Mouse (Mus musculus): Measurements from ENCODE around the gene Per1. TPM values are rescaled to one million over a fixed set of nuclear protein-coding genes. Genes with fewer than 3 reads are reported as not detected.

The Per1 gene
- total RNA-seq, 1 experiment from 2014 or later = 81.1 TPM

GRCm38 (mm10) chr11:69153831-69154230 lies 58.8 kb downstream of the Per1 start:
- ATAC-seq (replicated peaks; ENCODE audit: insufficient number of reproducible peaks, low FRiP score, low TSS enrichment, poor library complexity, severe bottlenecking) = no peak

GRCm38 (mm10) chr11:69155351-69155750 lies 60.3 kb downstream of the Per1 start:
- no peak for ATAC-seq (replicated peaks; ENCODE audit: insufficient number of reproducible peaks, low FRiP score, low TSS enrichment, poor library complexity, severe bottlenecking)

- no peak for ATAC-seq (replicated peaks; ENCODE audit: insufficient number of reproducible peaks, low FRiP score, low TSS enrichment, poor library complexity, severe bottlenecking)
Observed at GRCm38 (mm10) chr11:69156800-69157199, 61.8 kb downstream of the Per1 start, which contains the start of gene Alox12b. Alox12b (plus strand) TSS chr11:69156989.

Other genes with a start within 250 kb of the Per1 start
- 152 to 252 TPM (median 234 TPM) in 3 replicates for gene Ndel1, start 223.4 kb upstream of the Per1 start, total RNA-seq (2017)
- not detected in 3 replicates for gene Rnf222, start 206.7 kb upstream of the Per1 start, total RNA-seq (2017)
- 2,881 to 4,104 TPM (median 3,946 TPM) in 3 replicates for gene Rpl26, start 193.6 kb upstream of the Per1 start, total RNA-seq (2017)
- not detected in 3 replicates for gene Odf4, start 168.1 kb upstream of the Per1 start, total RNA-seq (2017)
- not detected in 3 replicates for gene Arhgef15, start 137.7 kb upstream of the Per1 start, total RNA-seq (2017)
- 0.38 to 1.7 TPM in 2 of 3 replicates, not detected in the other for gene Slc25a35, start 127.1 kb upstream of the Per1 start, total RNA-seq (2017)
- 1.9 to 10.1 TPM (median 2.6 TPM) in 3 replicates for gene Rangrf, start 120.0 kb upstream of the Per1 start, total RNA-seq (2017)
- 7.1 to 9.6 TPM (median 7.4 TPM) in 3 replicates for gene Pfas, start 86.8 kb upstream of the Per1 start, total RNA-seq (2017)
- 4.1 to 16.3 TPM (median 12.3 TPM) in 3 replicates for gene Ctc1, start 79.3 kb upstream of the Per1 start, total RNA-seq (2017)
- gene Aurkb, start 49.6 kb upstream of the Per1 start, total RNA-seq (2017) = 1.1 to 8.3 TPM (median 4.8 TPM) in 3 replicates
- gene Borcs6, start 35.5 kb upstream of the Per1 start, total RNA-seq (2017) = 12.4 to 16.1 TPM (median 13.3 TPM) in 3 replicates
- 1.1 TPM in 1 of 3 replicates, not detected in the others for gene Tmem107, start 24.4 kb upstream of the Per1 start, total RNA-seq (2017)
- 13.1 to 89.9 TPM (median 23.6 TPM) in 3 replicates for gene Vamp2, start 6.7 kb upstream of the Per1 start, total RNA-seq (2017)
- 0.49 TPM in 1 of 3 replicates, not detected in the others for gene Hes7, start 25.2 kb downstream of the Per1 start, total RNA-seq (2017)
- not detected in 3 replicates for gene 9130213A22Rik, start 27.4 kb downstream of the Per1 start, total RNA-seq (2017)
- gene Aloxe3, start 30.7 kb downstream of the Per1 start, total RNA-seq (2017) = 0.32 to 0.57 TPM in 2 of 3 replicates, not detected in the other
- gene Alox12b, start 61.8 kb downstream of the Per1 start, total RNA-seq (2017) = not detected in 3 replicates
- gene Alox8, start 102.6 kb downstream of the Per1 start, total RNA-seq (2017) = 1.4 to 2.3 TPM (median 1.5 TPM) in 3 replicates
- 0.32 TPM in 1 of 3 replicates, not detected in the others for gene Gucy2e, start 141.8 kb downstream of the Per1 start, total RNA-seq (2017)
- 5.8 to 26.8 TPM (median 19.1 TPM) in 3 replicates for gene Cntrob, start 228.6 kb downstream of the Per1 start, total RNA-seq (2017)
- gene Trappc1, start 228.8 kb downstream of the Per1 start, total RNA-seq (2017) = 54.4 to 91.3 TPM (median 61.3 TPM) in 3 replicates
- 2.0 to 2.3 TPM in 2 of 3 replicates, not detected in the other for gene Kcnab3, start 231.0 kb downstream of the Per1 start, total RNA-seq (2017)
- gene Rnf227, start 245.2 kb downstream of the Per1 start, total RNA-seq (2017) = 1.3 to 3.6 TPM (median 1.5 TPM) in 3 replicates

Data from monocyte, adult 5-6 weeks (primary cell).